ENCODE assay signal across 9 mouse cellular contexts in genomic region chr10:80526172-80526571, GRCm38 (mm10). TPM values are rescaled to one million over a fixed set of nuclear protein-coding genes. Genes with fewer than 3 reads are reported as not detected.
DNase-seq lines count a peak whose midpoint lies in the region; ATAC-seq and TF ChIP-seq lines count a peak whose summit lies in the region.
"Had no signal": no experiment of that assay in that cellular context is flagged by ENCODE, and none has a peak within 500 bp of the region (broad histone marks: within the 10 kb centered on the region; RNA-seq: fewer than 3 reads in every experiment).

No protein-coding gene starts in this region.

- H3K36me3 ChIP-seq in heart, embryonic 13.5 days: no peaks in the 10 kb centered on the region
- H3K36me3 ChIP-seq in heart, adult 2 months (ENCODE audit: control insufficient read depth, insufficient read depth, low read length): no peaks in the 10 kb centered on the region
- H3K36me3 ChIP-seq in hindbrain, embryonic 12.5 days: no peaks in the 10 kb centered on the region
- H3K36me3 ChIP-seq in midbrain, embryonic 14.5 days (ENCODE audit: control insufficient read depth, insufficient read depth, low read length): no peaks in the 10 kb centered on the region

- peak overlapping the region; percentile 28; the same call in 1 of the 2 replicates for H3K4me2 ChIP-seq in heart, embryonic 13.5 days
- peak overlapping the region; percentile 43 for H3K4me2 ChIP-seq in hindbrain, embryonic 12.5 days (replicated peaks)
- H3K4me2 ChIP-seq in midbrain, embryonic 14.5 days (ENCODE audit: low read length): peak overlapping the region; percentile 47

- ATAC-seq in heart, embryonic 13.5 days (ENCODE audit: extremely low read depth, insufficient number of reproducible peaks, low FRiP score, low TSS enrichment): no peak
- ATAC-seq in hindbrain, embryonic 12.5 days (ENCODE audit: low FRiP score): peak; percentile 83
- peak; percentile 81; the same call in 1 of the 2 replicates for ATAC-seq in midbrain, embryonic 14.5 days (ENCODE audit: low FRiP score, low TSS enrichment)

- intact Hi-C loops in heart, adult 2 months (cut with DNase I): no loop called here

- H3K9me3 ChIP-seq in heart, embryonic 13.5 days: 0 out of 2 replicates have a peak, but pooled peaks cover 6% of the 10 kb centered on the region
- H3K9me3 ChIP-seq in hindbrain, embryonic 12.5 days (replicated peaks): peaks cover 4% of the 10 kb centered on the region; the same call in 1 of the 2 replicates
- H3K9me3 ChIP-seq in midbrain, embryonic 14.5 days (ENCODE audit: control insufficient read depth, low read length): no peaks in the 10 kb centered on the region

- no peaks in the 10 kb centered on the region for H3K4me1 ChIP-seq in heart, embryonic 13.5 days
- no peaks in the 10 kb centered on the region for H3K4me1 ChIP-seq in heart, adult 2 months (ENCODE audit: control insufficient read depth, insufficient read depth, low read length)
- peaks cover 4% of the 10 kb centered on the region; the same call in 1 of the 2 replicates for H3K4me1 ChIP-seq in hindbrain, embryonic 12.5 days
- no peaks in the 10 kb centered on the region for H3K4me1 ChIP-seq in midbrain, embryonic 14.5 days (ENCODE audit: control insufficient read depth, insufficient read depth, low read length)

- DNase-seq in heart, adult 2 months: no peak
- peak; percentile 80 for DNase-seq in ZHBTc4 (ENCODE audit: low read depth, low spot score)
- DNase-seq in midbrain, embryonic 14.5 days: peak; percentile 72
- DNase-seq in thymus, postnatal 10 days (ENCODE audit: low spot score in 2 of 2): no peak
- no peak for DNase-seq in thymus, postnatal 4 days
- DNase-seq in adrenal gland, postnatal 25 days: no peak

- H3K9ac ChIP-seq in heart, embryonic 13.5 days: no peak overlapping the region
- H3K9ac ChIP-seq in heart, adult 2 months (ENCODE audit: low read depth, low read length): no peak overlapping the region
- 0 out of 2 replicates have a peak overlapping the region, but pooled peaks have one; percentile 28 for H3K9ac ChIP-seq in hindbrain, embryonic 12.5 days
- no peak overlapping the region for H3K9ac ChIP-seq in midbrain, embryonic 14.5 days (replicated peaks; ENCODE audit: low read length)

- peaks cover 38% of the 10 kb centered on the region for H3K27me3 ChIP-seq in heart, embryonic 13.5 days (replicated peaks)
- H3K27me3 ChIP-seq in heart, adult 2 months (ENCODE audit: control insufficient read depth, insufficient read depth, low read length): no peaks in the 10 kb centered on the region
- peaks cover 3% of the 10 kb centered on the region for H3K27me3 ChIP-seq in hindbrain, embryonic 12.5 days
- H3K27me3 ChIP-seq in midbrain, embryonic 14.5 days (ENCODE audit: control insufficient read depth, insufficient read depth, low read length): no peaks in the 10 kb centered on the region

- TF ChIP-seq CTCF in heart, adult 2 months (IDR thresholded peaks at IDR 0.05): no peak

- 23% methylated on average over 9 of the region's 9 CpGs for WGBS in heart, embryonic 13.5 days
- 27% methylated on average over 9 of the region's 9 CpGs for WGBS in heart, adult 2 months
- 23% methylated on average over 9 of the region's 9 CpGs for WGBS in hindbrain, embryonic 12.5 days
- 20% methylated on average over 9 of the region's 9 CpGs for WGBS in midbrain, embryonic 14.5 days

- H3K79me2 ChIP-seq in heart, adult 2 months (replicated peaks; ENCODE audit: control insufficient read depth, insufficient read depth, low read length): no peaks in the 10 kb centered on the region

- no peak for TF ChIP-seq POLR2A in heart, adult 2 months (IDR thresholded peaks at IDR 0.05; ENCODE audit: insufficient read depth, low read depth, low read length)

- no peak overlapping the region for H3K4me3 ChIP-seq in heart, embryonic 13.5 days
- no peak overlapping the region for H3K4me3 ChIP-seq in heart, adult 2 months
- peak overlapping the region; percentile 17; the same call in 1 of the 2 replicates for H3K4me3 ChIP-seq in hindbrain, embryonic 12.5 days
- peak overlapping the region; percentile 24; the same call in 1 of the 2 replicates for H3K4me3 ChIP-seq in midbrain, embryonic 14.5 days (replicated peaks; ENCODE audit: low read depth, low read length)

- no peak for TF ChIP-seq EP300 in heart, adult 2 months (IDR thresholded peaks at IDR 0.05; ENCODE audit: insufficient read depth, low read depth, low read length)

- H3K27ac ChIP-seq in heart, embryonic 13.5 days (replicated peaks): no peak overlapping the region
- no peak overlapping the region for H3K27ac ChIP-seq in heart, adult 2 months
- no peak overlapping the region for H3K27ac ChIP-seq in hindbrain, embryonic 12.5 days
- no peak overlapping the region for H3K27ac ChIP-seq in midbrain, embryonic 14.5 days (replicated peaks; ENCODE audit: low read depth, low read length)

RNA-seq across cellular contexts. Expression of gene Atp8b3, which starts 12.8 kb away (rescaled TPM):
- 0.11 and 0.13 TPM in 2 replicates for polyA plus RNA-seq in heart, embryonic 13.5 days (2015; fragmentation: Nextera tagmentation; extraction: Ambion mirVana)
- total RNA-seq in heart, adult 2 months (2021): not detected
- 0.39 and 0.50 TPM in 2 replicates for polyA plus RNA-seq in heart, adult 2 months (2012; rRNA removed)
- 0.93 and 1.1 TPM in 2 replicates for polyA plus RNA-seq in hindbrain, embryonic 12.5 days (2016; fragmentation: Nextera tagmentation; extraction: Ambion mirVana)
- polyA plus RNA-seq in midbrain, embryonic 14.5 days (2014; fragmentation: Nextera tagmentation; extraction: Ambion mirVana): 0.76 and 0.78 TPM in 2 replicates
- 0.29 and 0.64 TPM in 2 replicates for total RNA-seq in adrenal gland, postnatal 25 days (2021)

RNA-seq across cellular contexts. Expression of gene Onecut3, which starts 31.5 kb away (rescaled TPM):
- not detected in 2 replicates for polyA plus RNA-seq in heart, embryonic 13.5 days (2015; fragmentation: Nextera tagmentation; extraction: Ambion mirVana)
- under 1 TPM in 1 of 2 experiments, not detected in 1; 0.05 TPM for total RNA-seq in heart, adult 2 months (2021)
- polyA plus RNA-seq in heart, adult 2 months (2012; rRNA removed): 0.06 and 0.09 TPM in 2 replicates
- polyA plus RNA-seq in hindbrain, embryonic 12.5 days (2016; fragmentation: Nextera tagmentation; extraction: Ambion mirVana): 1.7 and 2.3 TPM in 2 replicates
- polyA plus RNA-seq in midbrain, embryonic 14.5 days (2014; fragmentation: Nextera tagmentation; extraction: Ambion mirVana): 2.2 and 2.4 TPM in 2 replicates
- not detected in 2 replicates for total RNA-seq in adrenal gland, postnatal 25 days (2021)
- total RNA-seq: adrenal gland, postnatal 4 days had no signal

RNA-seq across cellular contexts. Expression of gene Rexo1, which starts 35.2 kb away (rescaled TPM):
- polyA plus RNA-seq in heart, embryonic 13.5 days (2015; fragmentation: Nextera tagmentation; extraction: Ambion mirVana): 15.9 and 17.7 TPM in 2 replicates
- total RNA-seq in heart, adult 2 months (2021): 10 to 100 TPM; 11.6 to 12.3 TPM
- 19.5 and 19.8 TPM in 2 replicates for polyA plus RNA-seq in heart, adult 2 months (2012; rRNA removed)
- 33.1 and 33.8 TPM in 2 replicates for polyA plus RNA-seq in hindbrain, embryonic 12.5 days (2016; fragmentation: Nextera tagmentation; extraction: Ambion mirVana)
- polyA plus RNA-seq in midbrain, embryonic 14.5 days (2014; fragmentation: Nextera tagmentation; extraction: Ambion mirVana): 31.7 and 34.2 TPM in 2 replicates
- total RNA-seq in adrenal gland, postnatal 25 days (2021): 57.4 and 63.5 TPM in 2 replicates

RNA-seq across cellular contexts. Expression of gene Klf16, which starts 50.9 kb away (rescaled TPM):
- 5.1 and 6.2 TPM in 2 replicates for polyA plus RNA-seq in heart, embryonic 13.5 days (2015; fragmentation: Nextera tagmentation; extraction: Ambion mirVana)
- 1 to 10 TPM; 4.0 to 4.4 TPM for total RNA-seq in heart, adult 2 months (2021)
- polyA plus RNA-seq in heart, adult 2 months (2012; rRNA removed): 3.6 and 5.5 TPM in 2 replicates
- polyA plus RNA-seq in hindbrain, embryonic 12.5 days (2016; fragmentation: Nextera tagmentation; extraction: Ambion mirVana): 7.1 and 8.1 TPM in 2 replicates
- 4.9 and 5.0 TPM in 2 replicates for polyA plus RNA-seq in midbrain, embryonic 14.5 days (2014; fragmentation: Nextera tagmentation; extraction: Ambion mirVana)
- total RNA-seq in adrenal gland, postnatal 25 days (2021): 9.6 and 14.8 TPM in 2 replicates

Comparison
In these comparisons a context has a peak if more than half of its experiments do, and no peak if none do; other contexts are left out.
1. H3K4me3 ChIP-seq: peak in hindbrain, embryonic 12.5 days (single experiment) and midbrain, embryonic 14.5 days (single experiment); none in heart, embryonic 13.5 days (single experiment) and heart, adult 2 months (single experiment).
2. DNase-seq: peak in ZHBTc4 (single experiment) and midbrain, embryonic 14.5 days (single experiment); none in heart, adult 2 months (0 of 2), thymus, postnatal 10 days (0 of 2), thymus, postnatal 4 days (single experiment) and adrenal gland, postnatal 25 days (single experiment).
3. Peak in every context shown above with its lines, with median percentiles within 50 percentile points of each other: H3K4me2 ChIP-seq.